Comparison of ENCODE assay signal across 22 mouse cellular contexts in the genomic region with DNA sequence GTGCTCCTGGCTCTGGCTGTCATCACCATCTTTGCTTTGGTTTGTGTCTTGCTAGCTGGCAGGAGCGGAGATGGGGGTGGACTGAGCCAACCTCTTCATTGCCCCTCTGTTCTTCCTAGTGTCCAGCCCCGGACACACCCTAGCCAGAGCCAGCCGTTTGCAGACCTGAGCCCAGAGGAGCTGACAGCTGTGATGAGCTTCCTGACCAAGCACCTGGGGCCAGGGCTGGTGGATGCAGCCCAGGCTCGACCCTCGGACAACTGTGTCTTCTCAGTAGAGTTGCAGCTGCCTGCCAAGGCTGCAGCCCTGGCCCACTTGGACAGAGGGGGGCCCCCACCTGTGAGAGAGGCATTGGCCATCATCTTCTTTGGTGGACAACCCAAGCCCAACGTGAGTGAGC. TPM values are rescaled to one million over a fixed set of nuclear protein-coding genes. Genes with fewer than 3 reads are reported as not detected.
DNase-seq lines count a peak whose midpoint lies in the region; ATAC-seq and TF ChIP-seq lines count a peak whose summit lies in the region.
"Not testable (repeated sequence)": the region's sequence is repeated elsewhere in the genome, so short reads cannot be mapped to it uniquely, and the experiment has no call there.
"Had no signal": no experiment of that assay in that cellular context is flagged by ENCODE, and none has a peak within 500 bp of the region (broad histone marks: within the 10 kb centered on the region; RNA-seq: fewer than 3 reads in every experiment).

No protein-coding gene starts in this region.

- not testable (repeated sequence) for ATAC-seq in embryonic facial prominence, embryonic 13.5 days (ENCODE audit: insufficient number of reproducible peaks, insufficient read depth, low FRiP score, low TSS enrichment, low read depth); heart, embryonic 16.5 days (replicated peaks; ENCODE audit: extremely low read depth, insufficient read depth, low FRiP score); intestine, postnatal 0 days; limb, embryonic 15.5 days (ENCODE audit: insufficient number of reproducible peaks, low FRiP score, low TSS enrichment, low read depth); lung, embryonic 16.5 days (ENCODE audit: low read depth); stomach, embryonic 16.5 days (ENCODE audit: insufficient read depth, low FRiP score)
- ATAC-seq in heart, embryonic 11.5 days (replicated peaks; ENCODE audit: insufficient number of reproducible peaks, low FRiP score, low TSS enrichment) = 0 out of 2 replicates have a peak, but pooled peaks have one; percentile 29

- peak overlapping the region; percentile 44; the same call in 1 of the 2 replicates for H3K27ac ChIP-seq in embryonic facial prominence, embryonic 13.5 days
- peak overlapping the region; percentile 81 for H3K27ac ChIP-seq in gastrocnemius, adult 2 months
- H3K27ac ChIP-seq in heart, embryonic 11.5 days (ENCODE audit: low read depth, low read length); intestine, postnatal 0 days (ENCODE audit: low read depth, low read length): not testable (repeated sequence)
- peak overlapping the region; percentile 72 for H3K27ac ChIP-seq in heart, embryonic 16.5 days (ENCODE audit: low read length)
- 0 out of 2 replicates have a peak overlapping the region, but pooled peaks have one; percentile 43 for H3K27ac ChIP-seq in limb, embryonic 15.5 days
- H3K27ac ChIP-seq in lung, embryonic 16.5 days (ENCODE audit: low read length) = peak overlapping the region; percentile 25
- H3K27ac ChIP-seq in stomach, embryonic 16.5 days (ENCODE audit: low read length) = peak overlapping the region; percentile 64; the same call in 1 of the 2 replicates

- not testable (repeated sequence) for H3K4me2 ChIP-seq in embryonic facial prominence, embryonic 13.5 days; heart, embryonic 11.5 days; limb, embryonic 15.5 days; lung, embryonic 16.5 days (ENCODE audit: low read depth, low read length)
- H3K4me2 ChIP-seq in heart, embryonic 16.5 days (ENCODE audit: low read depth, low read length) = peak overlapping the region; percentile 48
- peak overlapping the region; percentile 44 for H3K4me2 ChIP-seq in intestine, postnatal 0 days (replicated peaks; ENCODE audit: low read depth)
- H3K4me2 ChIP-seq in stomach, embryonic 16.5 days (ENCODE audit: low read depth, low read length) = peak overlapping the region; percentile 31; the same call in 1 of the 2 replicates

- not testable (repeated sequence) for H3K27me3 ChIP-seq in embryonic facial prominence, embryonic 13.5 days; heart, embryonic 11.5 days (ENCODE audit: control insufficient read depth, insufficient read depth, low read length); heart, embryonic 16.5 days (ENCODE audit: control insufficient read depth, insufficient read depth, low read length); intestine, postnatal 0 days (replicated peaks; ENCODE audit: control insufficient read depth, insufficient read depth, low read length); limb, embryonic 15.5 days; lung, embryonic 16.5 days (ENCODE audit: control insufficient read depth, insufficient read depth, low read depth, low read length); stomach, embryonic 16.5 days (ENCODE audit: control insufficient read depth, insufficient read depth, low read length)

- not testable (repeated sequence) for DNase-seq in gastrocnemius, adult 2 months

- intact Hi-C loops in gastrocnemius, adult 2 months (cut with DNase I) = not testable (repeated sequence)

- 83% methylated on average over 6 of the region's 6 CpGs for WGBS in embryonic facial prominence, embryonic 13.5 days
- WGBS in heart, embryonic 11.5 days (ENCODE audit: insufficient replicate concordance) = 73% methylated on average over 6 of the region's 6 CpGs
- WGBS in heart, embryonic 16.5 days = 69% methylated on average over 6 of the region's 6 CpGs
- WGBS in intestine, postnatal 0 days = 72% methylated on average over 6 of the region's 6 CpGs
- 82% methylated on average over 6 of the region's 6 CpGs for WGBS in limb, embryonic 15.5 days
- WGBS in lung, embryonic 16.5 days = 67% methylated on average over 5 of the region's 6 CpGs
- 68% methylated on average over 6 of the region's 6 CpGs for WGBS in stomach, embryonic 16.5 days

- H3K4me1 ChIP-seq in embryonic facial prominence, embryonic 13.5 days = peaks cover 14% of the 10 kb centered on the region
- not testable (repeated sequence) for H3K4me1 ChIP-seq in heart, embryonic 11.5 days (ENCODE audit: control insufficient read depth, insufficient read depth, low read length); intestine, postnatal 0 days (replicated peaks; ENCODE audit: control insufficient read depth, insufficient read depth, low read length); lung, embryonic 16.5 days (replicated peaks; ENCODE audit: control insufficient read depth, insufficient read depth, low read length); stomach, embryonic 16.5 days (ENCODE audit: control insufficient read depth, insufficient read depth, low read length)
- H3K4me1 ChIP-seq in heart, embryonic 16.5 days (ENCODE audit: control insufficient read depth, insufficient read depth, low read length) = peaks cover 10% of the 10 kb centered on the region
- peaks cover 15% of the 10 kb centered on the region for H3K4me1 ChIP-seq in limb, embryonic 15.5 days

- not testable (repeated sequence) for H3K9me3 ChIP-seq in embryonic facial prominence, embryonic 13.5 days; heart, embryonic 11.5 days (replicated peaks; ENCODE audit: control insufficient read depth, low read length); heart, embryonic 16.5 days (replicated peaks; ENCODE audit: control insufficient read depth, low read length); intestine, postnatal 0 days (ENCODE audit: control insufficient read depth); limb, embryonic 15.5 days; lung, embryonic 16.5 days (ENCODE audit: control insufficient read depth, low read length); stomach, embryonic 16.5 days (replicated peaks; ENCODE audit: control insufficient read depth, low read length)

- not testable (repeated sequence) for H3K9ac ChIP-seq in embryonic facial prominence, embryonic 13.5 days; heart, embryonic 11.5 days (ENCODE audit: low read depth, low read length); heart, embryonic 16.5 days (ENCODE audit: low read length); intestine, postnatal 0 days (ENCODE audit: low read depth, low read length); limb, embryonic 15.5 days; lung, embryonic 16.5 days (ENCODE audit: low read length)
- H3K9ac ChIP-seq in stomach, embryonic 16.5 days (ENCODE audit: low read length) = 0 out of 2 replicates have a peak overlapping the region, but pooled peaks have one; percentile 41

- not testable (repeated sequence) for H3K4me3 ChIP-seq in embryonic facial prominence, embryonic 13.5 days; heart, embryonic 11.5 days (ENCODE audit: low read depth, low read length); limb, embryonic 15.5 days; lung, embryonic 16.5 days (ENCODE audit: low read length)
- peak overlapping the region; percentile 65 for H3K4me3 ChIP-seq in gastrocnemius, adult 2 months
- peak overlapping the region; percentile 20; the same call in 1 of the 2 replicates for H3K4me3 ChIP-seq in heart, embryonic 16.5 days (ENCODE audit: low read length)
- H3K4me3 ChIP-seq in intestine, postnatal 0 days (ENCODE audit: low read depth, low read length) = peak overlapping the region; percentile 14; the same call in 1 of the 2 replicates
- H3K4me3 ChIP-seq in stomach, embryonic 16.5 days (replicated peaks; ENCODE audit: low read length) = peak overlapping the region; percentile 18

- not testable (repeated sequence) for H3K36me3 ChIP-seq in embryonic facial prominence, embryonic 13.5 days; heart, embryonic 11.5 days (ENCODE audit: control insufficient read depth, insufficient read depth, low read length); heart, embryonic 16.5 days (ENCODE audit: control insufficient read depth, insufficient read depth); intestine, postnatal 0 days (ENCODE audit: control insufficient read depth, insufficient read depth); limb, embryonic 15.5 days; lung, embryonic 16.5 days (ENCODE audit: control insufficient read depth, insufficient read depth, low read length); stomach, embryonic 16.5 days (ENCODE audit: control insufficient read depth, insufficient read depth, low read length)

- not testable (repeated sequence) for TF ChIP-seq CTCF in gastrocnemius, adult 2 months (IDR thresholded peaks at IDR 0.05); intestine, postnatal 0 days (IDR thresholded peaks at IDR 0.05; ENCODE audit: low read depth)

RNA-seq across cellular contexts. Expression of gene Aoc3, which starts 0.6 kb away (rescaled TPM):
- polyA plus RNA-seq in embryonic facial prominence, embryonic 13.5 days (2015; fragmentation: Nextera tagmentation; extraction: Ambion mirVana) = 0.10 and 0.15 TPM in 2 replicates
- total RNA-seq in gastrocnemius, adult 2 months (2021) = 1 to 10 TPM; 4.0 to 6.1 TPM
- polyA plus RNA-seq in heart, embryonic 11.5 days (2014; fragmentation: Nextera tagmentation; extraction: Ambion mirVana) = 0.20 and 0.24 TPM in 2 replicates
- polyA plus RNA-seq in heart, embryonic 16.5 days (2015; fragmentation: Nextera tagmentation; extraction: Ambion mirVana) = 2.2 and 2.6 TPM in 2 replicates
- 3.7 and 4.4 TPM in 2 replicates for polyA plus RNA-seq in intestine, postnatal 0 days (2015; fragmentation: Nextera tagmentation; extraction: Ambion mirVana)
- 0.90 and 1.5 TPM in 2 replicates for polyA plus RNA-seq in limb, embryonic 15.5 days (2015; fragmentation: Nextera tagmentation; extraction: Ambion mirVana)
- polyA plus RNA-seq in lung, embryonic 16.5 days (2015; fragmentation: Nextera tagmentation; extraction: Ambion mirVana) = 1.9 and 2.2 TPM in 2 replicates
- polyA plus RNA-seq in stomach, embryonic 16.5 days (2015; fragmentation: Nextera tagmentation; extraction: Ambion mirVana) = 3.5 TPM in 2 replicates
- polyA plus RNA-seq: forebrain, embryonic 11.5 days; forebrain, embryonic 15.5 days; hindbrain, embryonic 13.5 days had no signal

RNA-seq across cellular contexts. Expression of gene Aoc2, which starts 6.1 kb away (rescaled TPM):
- polyA plus RNA-seq in embryonic facial prominence, embryonic 13.5 days (2015; fragmentation: Nextera tagmentation; extraction: Ambion mirVana) = 1.3 and 1.7 TPM in 2 replicates
- 1 to 10 TPM in 1 of 2 experiments, under 1 TPM in 1; 0.64 to 1.4 TPM for total RNA-seq in gastrocnemius, adult 2 months (2021)
- 0.90 and 1.4 TPM in 2 replicates for polyA plus RNA-seq in heart, embryonic 11.5 days (2014; fragmentation: Nextera tagmentation; extraction: Ambion mirVana)
- 0.89 and 0.92 TPM in 2 replicates for polyA plus RNA-seq in heart, embryonic 16.5 days (2015; fragmentation: Nextera tagmentation; extraction: Ambion mirVana)
- 0.34 and 0.41 TPM in 2 replicates for polyA plus RNA-seq in intestine, postnatal 0 days (2015; fragmentation: Nextera tagmentation; extraction: Ambion mirVana)
- 1.0 and 1.2 TPM in 2 replicates for polyA plus RNA-seq in limb, embryonic 15.5 days (2015; fragmentation: Nextera tagmentation; extraction: Ambion mirVana)
- 0.92 and 1.2 TPM in 2 replicates for polyA plus RNA-seq in lung, embryonic 16.5 days (2015; fragmentation: Nextera tagmentation; extraction: Ambion mirVana)
- 0.97 and 1.4 TPM in 2 replicates for polyA plus RNA-seq in stomach, embryonic 16.5 days (2015; fragmentation: Nextera tagmentation; extraction: Ambion mirVana)

RNA-seq across cellular contexts. Expression of gene Psme3, which starts 14.9 kb away (rescaled TPM):
- polyA plus RNA-seq in embryonic facial prominence, embryonic 13.5 days (2015; fragmentation: Nextera tagmentation; extraction: Ambion mirVana) = 138 and 148 TPM in 2 replicates
- 10 to 100 TPM; 70.0 to 71.6 TPM for total RNA-seq in gastrocnemius, adult 2 months (2021)
- 104 and 105 TPM in 2 replicates for polyA plus RNA-seq in heart, embryonic 11.5 days (2014; fragmentation: Nextera tagmentation; extraction: Ambion mirVana)
- 94.1 and 103 TPM in 2 replicates for polyA plus RNA-seq in heart, embryonic 16.5 days (2015; fragmentation: Nextera tagmentation; extraction: Ambion mirVana)
- polyA plus RNA-seq in intestine, postnatal 0 days (2015; fragmentation: Nextera tagmentation; extraction: Ambion mirVana) = 59.5 and 60.2 TPM in 2 replicates
- polyA plus RNA-seq in limb, embryonic 15.5 days (2015; fragmentation: Nextera tagmentation; extraction: Ambion mirVana) = 116 and 125 TPM in 2 replicates
- polyA plus RNA-seq in lung, embryonic 16.5 days (2015; fragmentation: Nextera tagmentation; extraction: Ambion mirVana) = 94.0 and 101 TPM in 2 replicates
- 98.2 and 107 TPM in 2 replicates for polyA plus RNA-seq in stomach, embryonic 16.5 days (2015; fragmentation: Nextera tagmentation; extraction: Ambion mirVana)

RNA-seq across cellular contexts. Expression of gene Becn1, which starts 28.9 kb away (rescaled TPM):
- polyA plus RNA-seq in embryonic facial prominence, embryonic 13.5 days (2015; fragmentation: Nextera tagmentation; extraction: Ambion mirVana) = 129 and 130 TPM in 2 replicates
- total RNA-seq in gastrocnemius, adult 2 months (2021) = 10 to 100 TPM; 79.6 to 85.8 TPM
- 138 and 154 TPM in 2 replicates for polyA plus RNA-seq in heart, embryonic 11.5 days (2014; fragmentation: Nextera tagmentation; extraction: Ambion mirVana)
- polyA plus RNA-seq in heart, embryonic 16.5 days (2015; fragmentation: Nextera tagmentation; extraction: Ambion mirVana) = 135 TPM in 2 replicates
- 117 and 124 TPM in 2 replicates for polyA plus RNA-seq in intestine, postnatal 0 days (2015; fragmentation: Nextera tagmentation; extraction: Ambion mirVana)
- 128 and 137 TPM in 2 replicates for polyA plus RNA-seq in limb, embryonic 15.5 days (2015; fragmentation: Nextera tagmentation; extraction: Ambion mirVana)
- polyA plus RNA-seq in lung, embryonic 16.5 days (2015; fragmentation: Nextera tagmentation; extraction: Ambion mirVana) = 136 and 151 TPM in 2 replicates
- 143 and 147 TPM in 2 replicates for polyA plus RNA-seq in stomach, embryonic 16.5 days (2015; fragmentation: Nextera tagmentation; extraction: Ambion mirVana)

RNA-seq across cellular contexts. Expression of gene G6pc, which starts 36.4 kb away (rescaled TPM):
- polyA plus RNA-seq in embryonic facial prominence, embryonic 13.5 days (2015; fragmentation: Nextera tagmentation; extraction: Ambion mirVana) = not detected in 2 replicates
- total RNA-seq in gastrocnemius, adult 2 months (2021) = not detected
- not detected in 2 replicates for polyA plus RNA-seq in heart, embryonic 11.5 days (2014; fragmentation: Nextera tagmentation; extraction: Ambion mirVana)
- polyA plus RNA-seq in heart, embryonic 16.5 days (2015; fragmentation: Nextera tagmentation; extraction: Ambion mirVana) = not detected in 2 replicates
- 54.3 and 63.3 TPM in 2 replicates for polyA plus RNA-seq in intestine, postnatal 0 days (2015; fragmentation: Nextera tagmentation; extraction: Ambion mirVana)
- not detected in 2 replicates for polyA plus RNA-seq in limb, embryonic 15.5 days (2015; fragmentation: Nextera tagmentation; extraction: Ambion mirVana)
- polyA plus RNA-seq in lung, embryonic 16.5 days (2015; fragmentation: Nextera tagmentation; extraction: Ambion mirVana) = not detected in 2 replicates
- 0.09 and 0.15 TPM in 2 replicates for polyA plus RNA-seq in stomach, embryonic 16.5 days (2015; fragmentation: Nextera tagmentation; extraction: Ambion mirVana)
- total RNA-seq: heart, adult 8-10 months; heart, postnatal 14 days; hematopoietic stem cell, adult 5-6 weeks; MEL had no signal
- polyA plus RNA-seq: brain, embryonic 14.5 days; C2C12; cortical plate, adult 2 months; embryonic facial prominence, embryonic 12.5 days; erythroblast, embryonic 14.5 days; forebrain, embryonic 11.5 days; forebrain, embryonic 15.5 days; hindbrain, embryonic 13.5 days; hindbrain, postnatal 0 days; intestine, embryonic 14.5 days had no signal
